Mouse (Mus musculus) intestine, postnatal 0 days (tissue): ENCODE measurements around the gene Sh3kbp1. TPM values are rescaled to one million over a fixed set of nuclear protein-coding genes. Genes with fewer than 3 reads are reported as not detected.

Experiments
- ATAC-seq: fragments of 200-750 bp; cut with Nextera tagmentation; 2 replicates; pipeline ENCODE4 v1.8.0; 2017; ENCODE audit warnings: mild to moderate bottlenecking, moderate TSS enrichment, moderate library complexity
- H3K27ac ChIP-seq: fragments of 300-500 bp; sonication (generic); 2 replicates; pipeline ENCODE4 v1.5.1; 2014; ENCODE audit warnings: mild to moderate bottlenecking, low read depth, low read length, moderate library complexity
- H3K27me3 ChIP-seq: fragments of 300-500 bp; sonication (generic); replicated peaks from 2 replicates; pipeline ENCODE4 v1.6.1; 2014; ENCODE audit warnings: low read length, mixed read lengths; ENCODE audit not compliant: control insufficient read depth, insufficient read depth
- H3K36me3 ChIP-seq: fragments of 300-500 bp; sonication (generic); 2 replicates; pipeline ENCODE4 v1.6.1; 2014; ENCODE audit warnings: mild to moderate bottlenecking, moderate library complexity; ENCODE audit not compliant: control insufficient read depth, insufficient read depth
- H3K4me1 ChIP-seq: fragments of 300-500 bp; sonication (generic); replicated peaks from 2 replicates; pipeline ENCODE4 v1.6.1; 2014; ENCODE audit warnings: antibody characterized with exemption, low read length, mixed read lengths; ENCODE audit not compliant: control insufficient read depth, insufficient read depth
- H3K4me2 ChIP-seq: fragments of 300-500 bp; sonication (generic); replicated peaks from 2 replicates; pipeline ENCODE4 v1.6.1; 2014; ENCODE audit warnings: low read depth, mild to moderate bottlenecking, moderate library complexity
- H3K4me3 ChIP-seq: fragments of 300-500 bp; sonication (generic); 2 replicates; pipeline ENCODE4 v1.5.1; 2014; ENCODE audit warnings: low read depth, low read length
- H3K9ac ChIP-seq: fragments of 300-500 bp; sonication (generic); 2 replicates; pipeline ENCODE4 v1.6.1; 2014; ENCODE audit warnings: mild to moderate bottlenecking, low read depth, low read length
- H3K9me3 ChIP-seq: fragments of 300-500 bp; sonication (generic); 2 replicates; pipeline ENCODE4 v1.6.1; 2016; ENCODE audit warnings: mixed run types; ENCODE audit not compliant: control insufficient read depth
- CTCF ChIP-seq: sonication (generic); IDR thresholded peaks from 2 replicates; pipeline ENCODE4 v1.5.1; 2016; ENCODE audit warnings: low read depth, mild to moderate bottlenecking, control low read depth, antibody characterized with exemption, moderate library complexity
- WGBS: fragments of 180-500 bp; shearing (Covaris S2); extraction: QIAGEN DNeasy Blood & Tissue Kit; methylation state at CpG from one replicate; pipeline ENCODE4 v1.1.7; 2014; 5-methylcytosine and 5-hydroxymethylcytosine counted together
- polyA plus RNA-seq: library from polyadenylated mRNA; unstranded; fragments of >200 nt; fragmentation: Nextera tagmentation; extraction: Ambion mirVana; gene quantifications from 2 replicates; pipeline ENCODE4 v1.2.1, GENCODE M21; 2015

Gene Sh3kbp1
- polyA plus RNA-seq, 1 experiment from 2014 or later, result 7.7 TPM

GRCm38 (mm10) chrX:159688698-159689097 is 61.6 kb downstream of the Sh3kbp1 start:
- no peak for TF ChIP-seq CTCF
- Histone ChIP-seq H3K4me1 (no peaks in the 10 kb centered on the region), H3K27me3 (no peaks in the 10 kb centered on the region), H3K27ac (no peak overlapping the region), H3K36me3 (no peaks in the 10 kb centered on the region), H3K4me3 (no peak overlapping the region), H3K4me2 (no peak overlapping the region), H3K9ac (no peak overlapping the region), H3K9me3 (no peaks in the 10 kb centered on the region)
- ATAC-seq, result no peak
- WGBS, result 87% methylated on average over 5 of the region's 5 CpGs

GRCm38 (mm10) chrX:159689785-159690416 is 62.8 kb downstream of the Sh3kbp1 start:
- no peaks in the 10 kb centered on the region for H3K9me3 ChIP-seq
- H3K27ac ChIP-seq, result no peak overlapping the region
- H3K4me2 ChIP-seq, result no peak overlapping the region
- no peaks in the 10 kb centered on the region for H3K27me3 ChIP-seq
- H3K36me3 ChIP-seq, result no peaks in the 10 kb centered on the region
- no peak for TF ChIP-seq CTCF
- H3K4me3 ChIP-seq, result no peak overlapping the region
- ATAC-seq, result no peak
- H3K9ac ChIP-seq, result no peak overlapping the region
- H3K4me1 ChIP-seq, result no peaks in the 10 kb centered on the region
- 70% methylated on average over 10 of the region's 10 CpGs for WGBS

GRCm38 (mm10) chrX:159693126-159693525 is 66.1 kb downstream of the Sh3kbp1 start:
- WGBS, result 58% methylated on average over 5 of the region's 5 CpGs
- Histone ChIP-seq H3K9me3 (no peaks in the 10 kb centered on the region), H3K27me3 (no peaks in the 10 kb centered on the region), H3K9ac (no peak overlapping the region), H3K4me1 (no peaks in the 10 kb centered on the region), H3K36me3 (no peaks in the 10 kb centered on the region), H3K4me2 (no peak overlapping the region), H3K27ac (no peak overlapping the region), H3K4me3 (no peak overlapping the region)
- no peak for TF ChIP-seq CTCF
- no peak for ATAC-seq

- H3K27ac ChIP-seq, result no peak overlapping the region
- 42% methylated on average over 2 of the region's 2 CpGs for WGBS
Observed at GRCm38 (mm10) chrX:159696545-159696944, 69.5 kb downstream of the Sh3kbp1 start.

GRCm38 (mm10) chrX:159697030-159697454 is 70.0 kb downstream of the Sh3kbp1 start:
- no peaks in the 10 kb centered on the region for H3K9me3 ChIP-seq
- H3K4me3 ChIP-seq, result no peak overlapping the region
- H3K27ac ChIP-seq, result no peak overlapping the region
- H3K27me3 ChIP-seq, result no peaks in the 10 kb centered on the region
- H3K4me2 ChIP-seq, result no peak overlapping the region
- 37% methylated on average over 4 of the region's 4 CpGs for WGBS
- no peak overlapping the region for H3K9ac ChIP-seq
- ATAC-seq, result no peak
- H3K36me3 ChIP-seq, result no peaks in the 10 kb centered on the region
- TF ChIP-seq CTCF, result no peak
- H3K4me1 ChIP-seq, result no peaks in the 10 kb centered on the region

More at GRCm38 (mm10) chrX:159696545-159696944, 69.5 kb downstream of the Sh3kbp1 start:
- no peak for ATAC-seq
- H3K4me3 ChIP-seq, result no peak overlapping the region
- H3K27me3 ChIP-seq, result no peaks in the 10 kb centered on the region
- no peaks in the 10 kb centered on the region for H3K4me1 ChIP-seq
- H3K4me2 ChIP-seq, result no peak overlapping the region
- no peak overlapping the region for H3K9ac ChIP-seq
- H3K9me3 ChIP-seq, result no peaks in the 10 kb centered on the region
- TF ChIP-seq CTCF, result no peak
- no peaks in the 10 kb centered on the region for H3K36me3 ChIP-seq

- TF ChIP-seq CTCF, result no peak
- H3K4me3 ChIP-seq, result no peak overlapping the region
- no peak for ATAC-seq
- H3K27ac ChIP-seq, result no peak overlapping the region
- H3K36me3 ChIP-seq, result no peaks in the 10 kb centered on the region
- H3K9ac ChIP-seq, result no peak overlapping the region
- 86% methylated on average over 2 of the region's 2 CpGs for WGBS
- H3K27me3 ChIP-seq, result no peaks in the 10 kb centered on the region
- no peaks in the 10 kb centered on the region for H3K9me3 ChIP-seq
- H3K4me2 ChIP-seq, result no peak overlapping the region
- no peaks in the 10 kb centered on the region for H3K4me1 ChIP-seq
Observed at GRCm38 (mm10) chrX:159702850-159703249, 75.8 kb downstream of the Sh3kbp1 start.
